Mouse (Mus musculus) C2C12 (cell line): ENCODE results near the gene Ptprm. TPM values are rescaled to one million over a fixed set of nuclear protein-coding genes. Genes with fewer than 3 reads are reported as not detected.

Experiments
- H3K27me3 ChIP-seq: one replicate; pipeline ENCODE4 v1.6.1; 2011; ENCODE audit not compliant: control insufficient read depth, insufficient read depth, insufficient read length
- H3K36me3 ChIP-seq: one replicate; pipeline ENCODE4 v1.6.1; 2011; ENCODE audit not compliant: control insufficient read depth, insufficient read depth
- H3K4me3 ChIP-seq: one replicate; pipeline ENCODE4 v1.5.1; 2011; ENCODE audit warnings: mild to moderate bottlenecking, control low read depth; ENCODE audit not compliant: poor library complexity, insufficient read depth, severe bottlenecking
- H3K79me2 ChIP-seq: one replicate; pipeline ENCODE4 v1.6.1; 2011; ENCODE audit not compliant: control insufficient read depth, insufficient read depth
- H3K79me3 ChIP-seq: one replicate; pipeline ENCODE4 v1.6.1; 2011; ENCODE audit warnings: low read depth, control low read depth
- H3ac ChIP-seq: one replicate; pipeline ENCODE3; 2011; ENCODE audit warnings: low read depth; ENCODE audit not compliant: control insufficient read depth, insufficient read length
- CEBPB ChIP-seq: IDR thresholded peaks from one replicate; pipeline ENCODE4 v1.6.1; 2011; ENCODE audit warnings: low read depth, mild to moderate bottlenecking, control low read depth, moderate library complexity
- CTCF ChIP-seq: IDR thresholded peaks from one replicate; pipeline ENCODE4 v1.5.1; 2011; ENCODE audit not compliant: control insufficient read depth, insufficient read depth, insufficient read length
- FOSL1 ChIP-seq: IDR thresholded peaks from one replicate; pipeline ENCODE4 v1.8.0; 2011; ENCODE audit warnings: mild to moderate bottlenecking, low read length; ENCODE audit not compliant: poor library complexity, insufficient read depth, severe bottlenecking
- MAX ChIP-seq: IDR thresholded peaks from one replicate; pipeline ENCODE4 v1.6.1; 2011; ENCODE audit warnings: mild to moderate bottlenecking, control low read depth
- MYOD1 ChIP-seq: IDR thresholded peaks from one replicate; pipeline ENCODE4 v1.6.1; 2011; ENCODE audit warnings: low read depth; ENCODE audit not compliant: control insufficient read depth, insufficient read length
- MYOG ChIP-seq: IDR thresholded peaks from one replicate; pipeline ENCODE4 v1.6.1; 2011; ENCODE audit not compliant: control insufficient read depth, insufficient read length; ENCODE audit errors: extremely low read depth
- USF1 ChIP-seq: IDR thresholded peaks from one replicate; pipeline ENCODE4 v1.6.1; 2011; ENCODE audit warnings: low read depth, mild to moderate bottlenecking, control low read depth, moderate library complexity
- polyA plus RNA-seq: library from polyadenylated mRNA; unstranded; fragments of >200 nt; fragmentation: generic; extraction: Trizol; gene quantifications from one replicate; pipeline ENCODE4 v1.2.1, GENCODE M21; 2012; ENCODE audit warnings: missing spikeins

Ptprm gene
- polyA plus RNA-seq, 1 experiment = 4.4 TPM

- Histone ChIP-seq H3K79me3 (no peaks in the 10 kb centered on the region), H3K27me3 (no peaks in the 10 kb centered on the region), H3ac (no peak overlapping the region), H3K36me3 (no peaks in the 10 kb centered on the region), H3K79me2 (no peaks in the 10 kb centered on the region), H3K4me3 (no peak overlapping the region)
- no peak for TF ChIP-seq FOSL1
These were observed 428.6 kb downstream of the Ptprm start for GRCm38 (mm10) chr17:66925611-66926010.

DNA sequence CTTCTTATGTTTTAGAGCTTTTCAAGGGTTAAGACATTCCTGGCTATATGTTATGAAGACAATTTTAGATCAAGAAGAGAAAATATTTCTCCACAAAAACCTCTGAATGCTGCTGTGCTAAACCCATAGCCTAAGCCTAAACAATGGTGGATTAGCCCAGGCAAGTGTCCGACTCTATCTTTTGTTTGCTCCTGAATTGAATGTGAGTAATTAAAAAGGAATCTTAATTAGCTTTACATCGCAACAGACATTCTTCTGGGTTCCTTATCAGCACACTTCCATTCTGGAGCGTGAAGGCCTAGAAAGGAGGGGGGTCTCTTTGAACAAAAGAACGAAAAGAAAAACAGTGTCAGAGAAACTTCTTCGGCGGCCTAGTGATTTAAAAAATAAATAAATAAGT lies 439.6 kb downstream of the Ptprm start:
- H3K79me2 ChIP-seq = no peaks in the 10 kb centered on the region
- no peaks in the 10 kb centered on the region for H3K36me3 ChIP-seq
- no peak overlapping the region for H3K4me3 ChIP-seq
- TF ChIP-seq FOSL1 (no peak), USF1 (no peak), CEBPB (no peak), MYOD1 (no peak), MYOG (no peak), MAX (no peak), CTCF (no peak)
- H3K27me3 ChIP-seq = no peaks in the 10 kb centered on the region
- H3K79me3 ChIP-seq = no peaks in the 10 kb centered on the region
- no peak overlapping the region for H3ac ChIP-seq

GRCm38 (mm10) chr17:66912533-66912932 lies 441.7 kb downstream of the Ptprm start:
- H3K79me3 ChIP-seq = no peaks in the 10 kb centered on the region
- no peak overlapping the region for H3K4me3 ChIP-seq
- TF ChIP-seq MYOD1 (no peak), MYOG (no peak), USF1 (no peak), MAX (no peak), FOSL1 (no peak)
- no peaks in the 10 kb centered on the region for H3K79me2 ChIP-seq
- H3ac ChIP-seq = no peak overlapping the region
- no peaks in the 10 kb centered on the region for H3K36me3 ChIP-seq
- no peaks in the 10 kb centered on the region for H3K27me3 ChIP-seq

- no peak for TF ChIP-seq MYOD1
- TF ChIP-seq MYOG = no peak
- TF ChIP-seq USF1 = no peak
- TF ChIP-seq FOSL1 = no peak
- no peak for TF ChIP-seq CEBPB
- no peak for TF ChIP-seq CTCF
- no peak for TF ChIP-seq MAX
- H3K79me2 ChIP-seq = no peaks in the 10 kb centered on the region
- H3K4me3 ChIP-seq = no peak overlapping the region
- no peak overlapping the region for H3ac ChIP-seq
- H3K27me3 ChIP-seq = no peaks in the 10 kb centered on the region
- no peaks in the 10 kb centered on the region for H3K79me3 ChIP-seq
- no peaks in the 10 kb centered on the region for H3K36me3 ChIP-seq
These were observed 442.1 kb downstream of the Ptprm start for GRCm38 (mm10) chr17:66912120-66912519.

DNA sequence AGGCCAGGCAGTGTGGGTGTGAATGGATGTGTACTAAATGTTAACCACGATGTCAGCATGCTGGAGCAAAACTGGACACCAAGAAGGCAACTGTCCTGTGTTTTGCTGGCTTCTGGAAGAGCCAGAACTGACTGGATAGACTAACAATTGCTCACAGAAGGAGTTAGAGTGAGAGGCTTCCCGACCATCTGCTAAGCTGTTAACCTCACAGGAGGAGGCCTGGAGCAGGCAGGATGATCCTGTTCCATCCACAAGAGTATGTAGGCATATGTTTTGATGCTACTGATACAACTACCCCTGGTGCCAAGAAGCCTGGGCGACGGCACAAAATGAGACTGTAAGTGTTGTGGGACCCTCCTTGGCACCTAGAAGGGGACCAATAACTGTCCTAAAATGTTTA lies 444.4 kb downstream of the Ptprm start:
- H3ac ChIP-seq = no peak overlapping the region
- H3K27me3 ChIP-seq = no peaks in the 10 kb centered on the region
- no peaks in the 10 kb centered on the region for H3K79me3 ChIP-seq
- no peaks in the 10 kb centered on the region for H3K79me2 ChIP-seq
- no peak overlapping the region for H3K4me3 ChIP-seq
- no peaks in the 10 kb centered on the region for H3K36me3 ChIP-seq
- TF ChIP-seq MYOD1 (no peak), MYOG (no peak), CTCF (no peak), CEBPB (no peak), FOSL1 (no peak), MAX (no peak), USF1 (no peak)

DNA sequence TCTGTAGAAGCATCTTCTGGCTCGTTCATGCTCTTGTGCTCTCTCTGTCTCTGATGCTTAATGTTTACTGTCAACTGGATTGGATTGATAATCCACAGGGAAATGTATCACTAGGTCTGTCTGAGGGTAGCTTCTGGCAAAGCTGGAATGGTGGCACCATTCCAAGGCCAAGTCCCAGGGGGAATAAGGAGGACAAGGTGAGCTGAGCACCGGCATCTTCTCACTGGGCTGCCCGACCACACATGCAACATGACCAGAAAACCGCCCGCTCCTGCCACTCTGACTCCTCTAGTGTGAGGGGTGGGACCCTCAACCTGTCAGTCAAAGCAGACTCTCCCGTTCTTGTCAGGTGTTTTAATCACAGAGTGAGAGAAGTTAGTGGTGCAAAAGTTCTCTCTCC lies 445.3 kb downstream of the Ptprm start:
- H3K36me3 ChIP-seq = no peaks in the 10 kb centered on the region
- H3K4me3 ChIP-seq = no peak overlapping the region
- no peaks in the 10 kb centered on the region for H3K79me2 ChIP-seq
- TF ChIP-seq FOSL1 = no peak
- TF ChIP-seq CTCF = no peak
- no peak for TF ChIP-seq CEBPB
- TF ChIP-seq MYOG = no peak
- no peaks in the 10 kb centered on the region for H3K79me3 ChIP-seq
- no peak overlapping the region for H3ac ChIP-seq
- no peaks in the 10 kb centered on the region for H3K27me3 ChIP-seq
